Mouse (Mus musculus) cerebellum, adult 9-11 months (tissue): ENCODE measurements around the gene Heg1.

Experiments used
- DNase-seq: peaks from one replicate; pipeline ENCODE4 v3.0.0; 2022

The Heg1 gene

DNA sequence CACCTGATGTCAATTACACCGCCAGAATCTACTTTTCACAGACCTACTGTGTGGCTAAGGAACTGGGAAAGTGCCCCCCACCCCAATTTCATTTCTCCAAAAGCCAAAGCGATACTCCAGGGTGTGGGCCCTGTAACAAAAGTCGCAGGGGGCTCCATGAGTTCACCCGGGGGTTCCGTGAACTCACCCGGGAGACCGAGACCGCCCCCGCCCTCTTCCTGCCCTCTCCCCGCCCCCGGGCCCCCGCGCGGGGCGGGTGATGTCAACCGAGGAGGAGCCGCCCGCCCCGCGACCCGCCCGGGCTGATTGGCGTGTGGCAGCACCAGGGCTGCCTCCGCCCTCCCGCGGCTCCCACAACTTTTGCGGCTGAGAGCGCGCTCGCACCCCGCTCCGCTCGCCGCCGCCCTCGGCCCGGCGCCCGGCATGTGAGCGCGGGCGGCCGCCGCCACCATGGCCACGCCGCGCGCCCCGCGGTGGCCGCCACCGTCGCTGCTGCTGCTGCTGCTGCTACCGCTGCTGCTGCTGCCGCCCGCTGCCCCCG, at the start of gene Heg1:
Heg1 (plus strand) TSS at position 209 of the 541 bp plus-strand sequence.
- peak; percentile 77 for DNase-seq

DNA sequence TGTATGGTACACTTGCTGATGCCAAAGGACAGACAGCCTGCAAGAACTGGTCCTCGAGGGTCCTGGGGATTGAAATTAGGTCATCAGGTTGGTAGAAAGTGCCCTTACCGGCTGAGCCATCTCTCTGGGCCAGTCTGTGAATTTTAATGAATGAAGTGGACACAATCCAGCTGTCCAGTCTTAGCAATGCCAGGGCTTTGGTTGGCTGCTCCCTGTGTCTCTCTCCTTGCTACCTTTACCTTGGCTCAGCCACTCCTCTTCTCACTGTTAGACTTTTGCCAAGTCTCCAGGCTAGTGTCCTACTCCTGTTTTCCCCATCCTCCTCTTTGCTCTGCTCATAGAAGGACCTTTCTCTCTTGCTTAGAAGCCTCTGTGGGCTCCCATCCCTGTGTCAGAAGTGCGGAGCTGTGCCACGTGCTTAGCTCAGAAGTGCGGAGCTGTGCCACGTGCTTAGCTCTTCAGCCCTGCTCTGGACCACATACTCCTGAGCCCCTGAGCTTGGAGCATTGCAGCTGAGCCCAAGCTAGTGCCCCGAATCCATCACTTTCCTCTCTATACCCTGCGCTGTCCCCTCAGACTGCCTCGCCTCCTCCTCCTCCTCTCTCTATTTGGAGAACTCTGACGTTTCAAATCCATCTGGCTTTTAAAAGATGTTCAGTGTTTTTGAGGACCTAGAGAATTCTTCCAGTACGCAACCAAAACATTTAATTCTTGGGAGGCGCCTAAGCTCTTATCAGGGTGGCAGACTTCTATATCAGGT, 48.2 kb upstream of the Heg1 start:
- DNase-seq: no peak

DNA sequence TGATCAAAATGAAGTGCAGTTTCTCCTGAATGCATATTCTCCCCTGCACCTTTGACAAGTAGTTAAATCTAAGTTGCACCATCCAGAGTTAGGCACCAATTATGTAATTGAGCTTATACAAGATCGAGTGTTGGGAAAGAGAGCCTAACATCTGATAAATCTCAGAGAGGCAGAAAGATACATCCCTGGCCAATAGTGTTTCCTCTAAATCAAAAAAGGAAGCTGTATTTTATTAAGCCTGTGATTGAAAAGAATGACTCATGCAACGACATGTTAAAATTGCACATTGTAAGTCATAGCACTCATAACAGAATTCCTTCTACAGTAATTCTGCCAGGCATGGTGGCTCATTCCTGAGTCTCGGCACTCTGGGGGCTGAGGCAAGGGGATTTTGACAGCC, 42.4 kb upstream of the Heg1 start:
- no peak for DNase-seq

DNA sequence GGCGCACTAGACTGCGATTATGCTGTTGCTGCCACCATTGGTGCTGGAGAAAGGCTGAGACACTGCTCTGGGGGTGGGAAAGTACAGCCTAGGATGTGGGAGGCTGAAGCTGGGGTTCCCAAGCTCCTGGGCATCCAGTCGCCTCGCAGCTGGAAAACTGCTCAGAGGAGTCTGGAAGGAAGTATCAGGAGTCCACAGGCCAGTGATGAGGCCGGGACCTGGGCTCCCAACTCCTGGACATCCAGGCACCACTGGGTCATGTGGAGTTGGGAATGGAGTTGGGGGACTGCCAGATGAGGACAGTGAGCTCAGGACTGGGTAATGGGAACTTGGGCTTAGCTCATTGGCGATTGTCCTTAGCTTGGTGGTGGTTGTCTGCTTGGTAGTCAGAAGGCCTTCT, 31.1 kb upstream of the Heg1 start:
- DNase-seq: no peak

DNA sequence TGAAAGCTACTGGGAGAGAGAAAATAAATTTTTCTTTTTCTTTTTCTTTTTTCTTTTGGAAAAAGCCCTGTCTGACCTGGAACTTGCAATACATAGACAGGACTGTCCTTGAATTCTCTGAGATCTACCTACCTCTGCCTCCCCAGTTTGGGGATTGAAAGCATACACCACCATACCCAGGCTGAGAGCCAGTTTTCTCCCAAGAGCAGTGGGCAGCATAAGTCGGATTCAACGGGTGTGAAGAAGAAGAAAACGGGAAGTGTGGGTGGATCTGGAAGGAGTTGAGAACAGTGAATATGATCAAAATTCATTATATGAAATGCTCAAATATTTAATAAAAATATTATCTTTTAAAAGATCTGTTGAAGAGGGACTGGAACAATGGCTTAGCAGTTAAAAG, 28.7 kb upstream of the Heg1 start:
- DNase-seq: no peak

DNA sequence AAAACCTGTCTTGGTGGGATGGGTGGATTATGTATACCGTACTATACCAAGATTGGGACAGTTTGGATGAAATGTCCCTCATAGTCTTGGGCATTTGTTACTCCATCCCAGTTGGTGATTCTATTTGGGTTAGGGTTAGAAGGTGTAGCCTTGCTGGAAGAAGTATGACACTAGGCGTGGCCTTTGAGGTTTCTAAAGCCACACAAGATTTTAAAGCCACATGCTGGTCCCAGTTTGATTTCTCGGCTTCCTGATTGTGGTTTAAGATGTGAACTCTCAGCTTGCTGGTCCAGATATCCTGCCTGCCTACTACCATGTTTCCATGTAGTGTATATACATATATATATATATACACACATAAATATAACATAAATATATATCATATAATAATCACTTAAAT, 27.0 kb upstream of the Heg1 start:
- DNase-seq: no peak

DNA sequence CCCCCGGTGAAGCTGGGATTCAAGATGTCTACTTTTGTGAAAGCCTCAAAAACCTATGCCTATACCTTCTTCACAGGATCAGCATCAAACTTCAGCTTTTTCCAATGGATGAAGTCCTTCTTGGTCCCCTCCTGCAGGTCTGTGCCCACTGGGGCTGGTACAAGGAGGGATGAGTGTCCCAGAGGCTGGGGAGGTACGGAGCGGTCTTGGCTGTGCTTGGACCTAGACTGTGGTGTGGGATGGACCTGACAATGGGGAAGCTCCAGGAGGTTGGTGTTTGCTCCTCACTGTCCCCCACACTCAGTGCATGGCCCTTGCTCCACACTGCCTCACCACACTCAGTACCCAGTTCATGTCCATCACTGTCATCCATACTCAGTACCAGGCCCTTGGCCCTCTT, 26.0 kb upstream of the Heg1 start:
- DNase-seq: no peak

DNA sequence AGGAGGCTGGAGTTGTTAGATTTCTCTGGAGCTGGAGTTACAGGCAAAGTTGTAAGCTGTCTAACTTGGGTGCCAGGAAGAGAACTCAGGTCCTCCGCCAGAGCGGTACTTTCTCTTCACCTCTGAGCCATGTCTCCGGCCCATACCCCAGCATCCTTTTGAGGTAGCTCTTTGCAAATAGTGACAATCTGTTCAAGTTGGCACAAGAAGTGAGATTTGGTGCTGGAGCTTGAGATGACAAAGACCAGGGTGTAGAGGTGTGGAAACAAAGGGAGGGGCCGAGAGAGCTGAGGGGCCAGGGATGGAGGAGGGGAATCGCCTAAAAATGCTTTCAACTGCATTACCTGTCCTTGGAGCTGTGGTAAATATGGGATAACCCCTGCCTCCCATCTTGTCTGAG, 24.6 kb upstream of the Heg1 start:
- peak; percentile 76 for DNase-seq

DNA sequence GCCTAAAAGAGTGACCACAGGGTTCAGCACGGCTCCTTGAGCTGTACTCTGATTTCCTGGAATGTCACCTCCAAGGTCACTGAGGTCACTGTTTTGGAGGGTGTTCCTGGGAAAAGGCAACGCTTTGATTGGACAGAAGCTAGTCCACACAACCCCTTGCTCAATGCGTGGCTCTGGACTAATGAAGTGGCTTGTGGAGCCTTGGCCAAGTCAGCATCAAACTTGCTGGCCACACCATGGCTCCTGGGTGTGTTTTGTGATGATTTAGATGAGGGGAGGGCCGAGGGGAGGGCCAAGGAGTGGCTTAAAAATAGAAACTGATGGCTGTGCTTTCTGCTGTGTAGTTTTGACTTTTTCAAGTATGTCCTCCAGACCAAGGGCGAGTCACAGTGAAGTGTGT, 24.0 kb upstream of the Heg1 start:
- DNase-seq: no peak

DNA sequence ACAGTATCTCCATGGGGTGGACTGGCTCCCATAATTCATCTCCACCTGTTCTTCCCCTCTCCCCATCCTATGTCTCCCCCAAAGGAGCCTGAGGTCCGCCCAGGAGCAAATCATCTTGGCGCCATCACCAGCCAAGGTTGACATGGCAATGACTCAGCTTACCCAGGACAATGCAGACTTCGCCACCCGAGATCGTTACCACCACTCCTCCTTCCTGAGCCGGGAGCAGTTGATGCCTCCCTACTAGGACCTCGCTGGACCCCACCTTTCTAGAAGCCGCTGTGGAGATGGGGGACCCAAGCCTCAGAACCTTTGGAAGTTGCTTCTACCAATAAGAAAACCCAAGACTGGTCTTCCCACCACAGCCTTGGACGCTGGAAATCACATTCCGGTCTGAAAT, 21.3 kb upstream of the Heg1 start:
- DNase-seq: no peak

DNA sequence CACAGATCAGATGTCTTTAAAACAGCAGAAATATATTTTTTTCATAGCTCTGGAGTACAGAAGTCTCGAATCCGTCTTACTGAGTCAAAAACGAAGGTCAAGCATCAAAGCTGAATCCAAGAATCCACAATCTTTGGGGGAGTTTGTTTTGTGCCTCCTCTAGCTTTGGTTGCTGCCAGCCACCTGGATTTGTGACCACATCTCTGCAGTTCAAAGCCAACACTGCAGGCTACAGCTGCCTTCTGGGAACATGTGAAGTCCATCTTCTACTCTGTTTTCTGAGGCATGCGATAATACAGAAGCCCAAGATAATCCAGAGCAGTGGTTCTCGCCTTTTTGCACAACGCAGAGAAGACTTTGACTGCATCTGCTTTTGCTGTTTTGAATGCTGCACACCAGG, 17.9 kb upstream of the Heg1 start:
- no peak for DNase-seq

DNA sequence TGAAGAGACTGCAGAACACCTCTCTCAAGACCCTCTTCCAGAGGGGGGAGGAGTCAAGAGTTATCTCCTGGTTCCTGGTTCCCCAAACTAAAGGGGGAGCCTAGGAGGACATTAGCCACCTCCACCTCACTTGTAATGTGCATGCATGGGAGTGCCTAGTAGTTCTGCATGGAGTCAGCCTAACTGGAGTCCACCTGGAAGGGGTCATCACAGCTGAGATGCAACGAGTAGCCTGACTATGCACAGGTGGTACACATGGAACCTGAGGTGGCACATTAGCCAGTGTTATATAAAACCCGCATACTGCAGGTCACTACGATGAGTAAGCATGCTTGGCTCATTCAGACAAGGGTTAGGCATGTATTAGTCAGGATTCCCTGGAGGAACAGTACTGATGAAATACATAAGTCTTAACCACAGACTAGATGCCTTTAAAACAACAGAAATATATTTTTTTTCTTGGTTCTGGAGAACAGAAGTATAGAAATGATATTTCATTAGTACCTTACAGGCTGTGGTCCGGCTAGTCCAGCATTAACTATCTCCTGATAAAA, 17.1 kb upstream of the Heg1 start:
- DNase-seq: no peak

DNA sequence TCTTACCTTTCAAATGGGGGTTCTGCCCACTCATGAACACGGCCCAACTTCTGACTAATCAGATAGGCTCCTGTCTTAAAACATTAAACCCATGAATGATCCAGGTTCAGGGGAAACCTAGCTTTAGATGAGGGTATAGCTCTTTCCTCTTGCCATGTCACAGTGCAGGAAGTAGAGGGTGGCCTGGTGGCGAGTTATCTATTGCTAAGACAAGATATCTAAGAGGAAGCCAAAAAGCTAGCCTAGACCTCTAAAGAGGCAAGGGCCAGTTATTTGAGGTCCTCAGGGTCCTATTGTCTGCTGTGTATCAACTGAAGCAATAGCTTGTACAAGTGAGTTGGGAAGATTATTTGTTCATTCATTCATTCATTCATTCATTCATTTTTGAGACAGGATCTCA, 15.7 kb upstream of the Heg1 start:
- no peak for DNase-seq

DNA sequence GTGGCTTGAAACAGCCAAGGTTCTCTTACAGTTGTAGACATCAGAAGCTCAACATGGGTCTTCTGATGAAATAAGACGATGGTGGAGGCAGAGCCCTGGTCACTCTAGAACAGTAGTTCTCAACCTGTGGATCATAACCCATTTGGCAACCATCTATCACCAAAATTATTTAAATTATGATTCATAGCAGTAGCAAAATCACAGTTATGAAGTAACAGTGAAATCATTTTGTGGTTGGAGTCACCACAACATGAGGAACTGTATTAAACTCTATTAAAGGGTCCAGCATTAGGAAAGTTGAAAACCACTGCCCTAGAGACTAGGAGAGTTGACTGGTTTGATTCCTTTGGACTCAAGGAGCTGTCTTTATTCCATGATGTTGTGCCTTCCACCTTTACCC, 15.1 kb upstream of the Heg1 start:
- no peak for DNase-seq

DNA sequence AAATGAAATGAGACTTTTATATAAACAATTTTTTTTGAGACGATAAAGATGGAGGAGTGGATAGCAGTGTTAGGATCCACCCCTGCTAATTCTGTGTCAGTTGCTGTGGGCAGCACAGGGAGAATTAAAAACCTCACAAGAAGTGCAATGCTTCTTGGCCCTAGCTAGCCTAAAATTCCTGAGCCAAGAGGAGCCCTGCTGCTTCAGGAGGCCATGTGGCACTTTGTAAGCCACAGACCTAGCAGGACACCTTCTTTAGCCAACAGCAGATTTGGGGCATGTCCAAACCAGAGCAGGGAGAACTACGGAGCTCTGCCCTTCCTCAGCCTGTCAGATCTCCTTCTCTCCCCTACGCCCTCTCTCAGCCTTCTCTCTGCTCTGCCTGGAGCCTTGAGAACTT, 13.8 kb upstream of the Heg1 start:
- DNase-seq: peak; percentile 96

DNA sequence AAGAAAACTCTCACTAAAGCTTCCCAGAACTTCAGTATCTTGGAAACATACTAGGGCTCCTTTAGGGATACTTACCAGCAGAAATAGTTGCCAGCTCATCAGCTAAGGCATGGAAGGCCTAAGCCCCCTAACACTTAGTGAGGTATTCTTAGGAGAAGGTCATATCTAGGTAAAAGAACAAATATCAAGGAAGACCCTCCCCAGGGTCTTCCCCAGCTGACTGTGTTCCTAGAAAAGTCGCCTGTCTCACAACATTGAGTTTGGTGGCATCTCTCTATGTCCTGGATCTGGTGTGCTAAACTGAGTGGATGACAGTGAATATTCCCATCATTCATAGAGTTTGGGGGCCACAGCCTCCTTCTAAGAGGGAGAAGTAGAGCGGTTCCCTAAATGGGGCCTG, 13.2 kb upstream of the Heg1 start:
- peak; percentile 22 for DNase-seq

DNA sequence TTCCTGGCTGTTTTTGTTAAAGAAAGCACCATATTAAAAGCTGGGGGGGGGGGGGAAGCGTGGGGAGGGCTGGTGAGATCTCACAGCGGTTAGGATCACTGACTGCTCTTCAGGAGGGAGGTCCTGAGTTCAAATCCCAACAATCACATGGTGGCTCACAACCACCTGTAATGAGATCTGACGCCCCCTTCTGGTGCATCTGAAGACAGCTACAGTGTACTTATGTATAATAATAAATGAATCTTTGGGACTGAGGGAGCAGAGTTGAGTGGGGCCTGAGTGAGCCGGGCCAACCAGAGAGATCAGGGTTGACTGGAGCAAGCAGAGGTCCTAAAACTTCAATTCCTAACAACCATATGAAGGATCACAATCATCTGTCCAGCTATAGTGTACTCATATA, 12.0 kb upstream of the Heg1 start:
- DNase-seq: peak; percentile 20

DNA sequence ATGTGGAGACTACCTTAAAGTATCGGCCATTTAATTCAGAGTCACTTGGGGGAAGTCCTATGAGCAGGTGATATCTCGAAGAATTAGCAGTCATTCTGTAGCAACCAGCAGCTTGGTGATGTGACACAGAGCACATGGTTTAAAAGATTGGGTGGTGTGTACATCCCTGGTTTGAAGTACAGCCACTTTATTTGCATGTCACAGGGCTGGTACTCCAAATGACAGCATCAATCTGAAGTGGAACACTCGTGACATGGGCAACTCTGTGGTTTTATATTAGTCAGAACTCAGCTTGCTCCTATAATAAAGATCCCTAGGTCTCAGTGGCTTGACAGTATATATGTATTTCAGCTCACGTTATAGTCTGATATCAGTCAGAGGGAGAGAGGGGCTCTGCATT, 11.5 kb upstream of the Heg1 start:
- DNase-seq: peak; percentile 8

DNA sequence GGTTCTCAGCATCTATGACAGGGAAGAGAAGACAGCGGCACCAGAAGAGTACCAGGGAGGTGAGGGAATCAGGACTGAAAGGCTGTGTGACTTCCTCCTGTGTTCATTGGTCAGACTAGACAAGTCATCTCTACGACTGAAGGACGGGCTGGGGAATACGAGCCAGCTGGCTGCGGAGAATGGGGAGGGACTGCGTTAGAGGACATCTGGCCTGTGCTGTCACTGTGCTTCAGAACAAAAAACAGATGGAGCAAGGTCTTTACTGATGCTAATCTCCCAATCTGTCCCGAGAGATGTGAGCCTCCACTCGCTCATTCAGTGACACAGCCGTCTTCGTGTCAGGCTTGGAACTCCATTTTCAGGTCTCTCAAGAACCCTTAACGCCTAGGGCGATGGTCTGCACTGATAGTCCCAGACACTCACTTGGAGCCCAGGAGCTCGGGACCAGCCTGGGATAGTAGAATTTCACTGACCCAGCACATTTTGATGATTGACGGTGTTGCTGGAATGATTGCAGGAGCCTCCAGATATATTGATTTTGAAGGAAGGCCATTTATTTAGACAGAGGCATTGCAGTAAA, 10.6 kb upstream of the Heg1 start:
- peak; percentile 20 for DNase-seq

DNA sequence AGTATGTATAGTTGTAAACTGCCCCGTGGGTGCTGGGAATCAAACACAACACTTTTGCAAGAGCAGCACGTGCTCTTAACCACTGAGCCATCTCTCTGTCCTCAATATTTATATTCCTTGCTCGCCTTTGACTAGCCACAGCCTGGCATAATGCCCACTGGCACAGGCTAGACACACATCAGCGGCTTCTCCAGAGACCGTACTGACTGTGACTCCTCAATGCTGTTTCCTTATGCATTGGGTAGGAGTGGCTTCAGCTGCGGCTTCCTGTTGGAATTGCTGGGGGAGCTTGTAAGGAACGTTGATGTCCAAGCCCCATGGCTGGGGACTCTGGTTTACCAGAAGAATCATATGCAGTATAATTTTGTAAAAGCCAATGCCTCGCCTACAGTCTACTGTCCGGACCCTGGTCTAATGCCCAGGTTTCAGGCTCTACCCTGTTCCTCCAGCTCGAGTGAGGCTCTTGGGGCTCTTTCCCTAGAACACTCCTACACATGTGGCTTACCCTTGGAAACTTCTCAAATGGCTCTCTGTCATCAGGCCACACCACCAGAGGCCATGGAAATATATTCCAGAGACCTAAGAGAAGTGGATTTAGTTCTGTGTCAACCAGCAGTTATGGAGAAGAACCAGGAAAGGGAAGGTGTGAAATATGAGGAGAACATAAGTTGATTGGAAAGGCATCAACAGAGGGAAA, 8.9 kb upstream of the Heg1 start:
- DNase-seq: no peak

DNA sequence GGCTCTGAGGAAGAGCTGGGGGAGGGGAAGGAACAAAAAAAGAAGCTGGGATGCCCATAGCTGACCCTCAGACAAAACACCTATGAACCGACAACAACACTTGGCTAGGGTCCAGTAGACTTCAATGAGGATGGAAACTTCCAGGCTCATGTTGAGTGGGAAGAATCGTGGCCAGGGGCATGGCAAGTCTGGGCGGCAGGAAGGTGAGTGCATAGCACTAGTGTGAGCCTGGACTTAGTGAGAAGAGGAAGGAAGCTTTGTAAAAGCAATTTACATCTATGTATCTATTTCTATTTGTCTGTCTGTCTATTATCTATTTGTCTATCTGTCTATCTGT, 8.4 kb upstream of the Heg1 start:
- no peak for DNase-seq

DNA sequence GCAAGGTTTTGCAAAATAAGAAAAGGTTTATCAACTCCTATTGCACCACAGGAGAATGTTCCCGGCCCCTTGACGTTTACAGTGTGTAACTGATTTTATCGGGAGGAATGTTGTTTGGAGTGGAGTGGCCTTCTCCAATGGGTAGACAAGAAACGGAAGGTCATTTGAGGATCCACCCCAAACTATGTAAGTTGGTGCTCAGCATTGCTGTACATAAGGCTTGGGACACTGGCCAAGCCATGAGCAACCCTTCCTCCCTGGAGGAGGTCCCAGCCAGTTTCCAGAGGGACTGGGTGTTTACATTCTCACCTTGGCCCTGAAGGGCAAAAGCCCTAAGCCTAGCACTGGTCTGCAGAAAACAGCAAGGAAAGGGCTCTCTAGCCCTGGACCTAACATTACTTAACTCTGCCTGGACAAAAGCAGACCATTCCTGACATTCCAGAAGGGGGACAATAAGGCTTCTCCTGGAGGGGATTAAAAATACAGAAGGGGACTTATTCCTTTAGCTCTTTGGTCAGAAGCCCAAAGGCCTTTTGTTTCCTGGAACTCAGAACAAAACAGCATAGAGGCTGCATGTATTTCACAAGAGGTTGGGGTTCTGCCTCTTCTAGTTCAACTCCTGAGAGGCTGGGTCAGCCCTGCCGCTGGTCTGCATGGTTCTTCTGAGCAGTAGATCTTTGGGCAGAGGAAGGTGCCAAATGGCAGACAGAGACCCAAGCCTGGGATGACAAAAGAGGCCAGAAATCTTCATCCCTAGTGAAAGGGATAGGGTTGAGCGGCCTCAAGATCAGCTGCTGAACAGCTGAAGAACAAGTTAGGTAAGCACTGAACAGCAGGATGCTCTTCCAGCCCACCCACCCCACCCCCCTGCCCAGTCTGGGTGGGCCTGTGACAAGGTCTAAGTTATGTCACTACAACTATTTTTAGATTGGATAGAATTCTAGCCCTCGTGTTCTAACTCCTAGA, 7.5 kb upstream of the Heg1 start:
- DNase-seq: no peak

DNA sequence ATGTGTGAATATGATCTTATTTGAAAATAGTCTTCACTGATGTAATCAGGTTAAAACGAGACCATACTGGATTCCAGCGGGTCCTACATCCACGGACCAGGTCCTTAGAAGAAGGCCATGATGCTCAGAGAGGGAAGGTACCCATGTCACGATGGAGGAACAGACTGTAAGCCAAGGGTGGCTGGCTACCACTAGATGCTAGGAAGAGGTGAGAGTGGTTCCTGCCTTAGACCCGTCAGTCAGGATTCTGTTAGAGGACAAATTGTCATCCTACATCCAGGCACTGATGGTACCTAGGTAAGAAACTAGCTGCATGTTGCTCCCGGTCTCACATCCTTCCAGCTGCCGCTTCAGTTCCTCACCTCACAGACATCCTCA, 6.9 kb upstream of the Heg1 start:
- DNase-seq: no peak
